Comparison of ENCODE assay signal across 29 mouse cellular contexts in genomic region chr5:90447577-90447976, GRCm38 (mm10). TPM values are rescaled to one million over a fixed set of nuclear protein-coding genes. Genes with fewer than 3 reads are reported as not detected.
A peak's percentile ranks its signal among the peaks of the same experiment; 100 is the strongest.
DNase-seq lines count a peak whose midpoint lies in the region; ATAC-seq and TF ChIP-seq lines count a peak whose summit lies in the region.
"Had no signal": no experiment of that assay in that cellular context is flagged by ENCODE, and none has a peak within 500 bp of the region (broad histone marks: within the 10 kb centered on the region; RNA-seq: fewer than 3 reads in every experiment).

No protein-coding gene starts in this region.

- no peak overlapping the region for H3K27ac ChIP-seq in kidney, adult 2 months (ENCODE audit: insufficient read depth, low read depth, low read length)
- no peak overlapping the region for H3K27ac ChIP-seq in kidney, embryonic 16.5 days (ENCODE audit: low read length)
- peak overlapping the region; percentile 64; the same call in 1 of the 2 replicates for H3K27ac ChIP-seq in liver, embryonic 11.5 days (ENCODE audit: low read depth, low read length)
- H3K27ac ChIP-seq in liver, embryonic 16.5 days (ENCODE audit: low read length): peak overlapping the region; percentile 74
- H3K27ac ChIP-seq: forebrain, embryonic 12.5 days; heart, adult 2 months; hindbrain, embryonic 14.5 days; limb, embryonic 10.5 days; limb, embryonic 15.5 days; midbrain, embryonic 12.5 days; neural tube, embryonic 13.5 days had no signal

- no peaks in the 10 kb centered on the region for H3K27me3 ChIP-seq in kidney, adult 2 months (replicated peaks; ENCODE audit: control insufficient read depth, insufficient read depth, low read length)
- H3K27me3 ChIP-seq in kidney, embryonic 16.5 days (ENCODE audit: insufficient read depth, low read length): no peaks in the 10 kb centered on the region
- no peaks in the 10 kb centered on the region for H3K27me3 ChIP-seq in liver, embryonic 11.5 days (replicated peaks; ENCODE audit: control insufficient read depth, insufficient read depth, low read length)
- no peaks in the 10 kb centered on the region for H3K27me3 ChIP-seq in liver, embryonic 16.5 days (ENCODE audit: control insufficient read depth, insufficient read depth, low read depth, low read length)
- H3K27me3 ChIP-seq: forebrain, embryonic 12.5 days; heart, embryonic 12.5 days; limb, embryonic 15.5 days; megakaryocyte, embryonic 14.5 days; midbrain, embryonic 12.5 days; neural tube, embryonic 13.5 days had no signal

- WGBS in kidney, adult 2 months: 58% methylated on average over 3 of the region's 3 CpGs
- 90% methylated on average over 3 of the region's 3 CpGs for WGBS in kidney, embryonic 16.5 days
- WGBS in liver, embryonic 11.5 days: 71% methylated on average over 3 of the region's 3 CpGs
- 45% methylated on average over 3 of the region's 3 CpGs for WGBS in liver, embryonic 16.5 days (ENCODE audit: insufficient replicate concordance)

- no peaks in the 10 kb centered on the region for H3K9me3 ChIP-seq in kidney, embryonic 16.5 days (ENCODE audit: low read length)
- H3K9me3 ChIP-seq in liver, embryonic 11.5 days (ENCODE audit: control insufficient read depth, low read length): no peaks in the 10 kb centered on the region
- H3K9me3 ChIP-seq in liver, embryonic 16.5 days (replicated peaks; ENCODE audit: control insufficient read depth, low read length): no peaks in the 10 kb centered on the region
- H3K9me3 ChIP-seq: forebrain, embryonic 12.5 days; heart, embryonic 12.5 days; limb, embryonic 10.5 days; limb, embryonic 15.5 days; megakaryocyte, embryonic 14.5 days; midbrain, embryonic 12.5 days; neural tube, embryonic 13.5 days had no signal

- no peak overlapping the region for H3K4me3 ChIP-seq in kidney, adult 2 months (ENCODE audit: insufficient read depth, low read depth, low read length)
- no peak overlapping the region for H3K4me3 ChIP-seq in kidney, embryonic 16.5 days (ENCODE audit: low read length)
- no peak overlapping the region for H3K4me3 ChIP-seq in liver, embryonic 11.5 days (ENCODE audit: low read depth, low read length)
- H3K4me3 ChIP-seq in liver, embryonic 16.5 days (ENCODE audit: low read depth, low read length): no peak overlapping the region
- H3K4me3 ChIP-seq: forebrain, embryonic 12.5 days; heart, adult 2 months; heart, embryonic 12.5 days; limb, embryonic 10.5 days; limb, embryonic 15.5 days; megakaryocyte, embryonic 14.5 days; midbrain, embryonic 12.5 days; neural tube, embryonic 13.5 days had no signal

- no peak for ATAC-seq in kidney, embryonic 16.5 days (ENCODE audit: low FRiP score, low TSS enrichment)
- peak; percentile 56 for ATAC-seq in liver, embryonic 11.5 days (replicated peaks; ENCODE audit: low FRiP score)
- ATAC-seq in liver, embryonic 16.5 days (ENCODE audit: low read depth): peak; percentile 91
- ATAC-seq: CD4-positive, CD25-positive, alpha-beta regulatory T cell, adult 4 months; forebrain, postnatal 0 days; inflammation-experienced regulatory T-cells, adult 6 months had no signal

- TF ChIP-seq POLR2A in kidney, adult 2 months (IDR thresholded peaks at IDR 0.05; ENCODE audit: low read depth, low read length): no peak

- H3K4me2 ChIP-seq in kidney, embryonic 16.5 days (replicated peaks; ENCODE audit: low read depth, low read length): no peak overlapping the region
- H3K4me2 ChIP-seq in liver, embryonic 11.5 days: peak overlapping the region; percentile 14; the same call in 1 of the 2 replicates
- no peak overlapping the region for H3K4me2 ChIP-seq in liver, embryonic 16.5 days (ENCODE audit: low read depth, low read length)
- H3K4me2 ChIP-seq: forebrain, embryonic 12.5 days; heart, embryonic 12.5 days; hindbrain, embryonic 14.5 days; limb, embryonic 15.5 days; midbrain, embryonic 12.5 days; neural tube, embryonic 13.5 days had no signal

- peak; percentile 61 for DNase-seq in kidney, adult 2 months
- DNase-seq in kidney, postnatal 25 days: peak; percentile 11 to 34
- no peak for DNase-seq in liver, embryonic 11.5 days (ENCODE audit: low spot score)
- no peak for DNase-seq in urinary bladder, adult 18-20 months (ENCODE audit: low spot score in 2 of 2)
- DNase-seq in cerebellum, adult 11 months: no peak
- no peak for DNase-seq in right cerebral cortex, postnatal 10 days (ENCODE audit: low spot score in 2 of 2)
- DNase-seq: adrenal gland, postnatal 14 days; cerebellum, adult 18-20 months; cerebellum, postnatal 10 days; forebrain, postnatal 0 days; heart, adult 2 months; heart, postnatal 4 days; layer of hippocampus, postnatal 36 days; lung, postnatal 36 days; right cerebral cortex, postnatal 25 days; thymus, adult 18-20 months; thymus, postnatal 25 days had no signal

- no peak overlapping the region for H3K9ac ChIP-seq in kidney, embryonic 16.5 days (replicated peaks; ENCODE audit: low read length)
- H3K9ac ChIP-seq in liver, embryonic 11.5 days (ENCODE audit: low read depth, low read length): no peak overlapping the region
- H3K9ac ChIP-seq in liver, embryonic 16.5 days (ENCODE audit: low read depth, low read length): no peak overlapping the region
- H3K9ac ChIP-seq: forebrain, embryonic 12.5 days; forebrain, postnatal 0 days; heart, embryonic 12.5 days; hindbrain, embryonic 14.5 days; limb, embryonic 15.5 days; midbrain, embryonic 12.5 days; neural tube, embryonic 13.5 days had no signal

- TF ChIP-seq CTCF in kidney, adult 2 months (conservative IDR thresholded peaks at IDR 0.05; ENCODE audit: insufficient read depth, insufficient read length, low read depth, low read length): no peak

- H3K4me1 ChIP-seq in kidney, adult 2 months (ENCODE audit: control insufficient read depth, insufficient read depth, low read length): peaks cover 5% of the 10 kb centered on the region; the same call in 1 of the 2 replicates
- no peaks in the 10 kb centered on the region for H3K4me1 ChIP-seq in kidney, embryonic 16.5 days (ENCODE audit: insufficient read depth, low read length)
- no peaks in the 10 kb centered on the region; the same call in 1 of the 2 replicates for H3K4me1 ChIP-seq in liver, embryonic 11.5 days (replicated peaks; ENCODE audit: control insufficient read depth, insufficient read depth, low read length)
- H3K4me1 ChIP-seq in liver, embryonic 16.5 days (ENCODE audit: control insufficient read depth, low read depth, low read length): no peaks in the 10 kb centered on the region
- H3K4me1 ChIP-seq: forebrain, embryonic 12.5 days; heart, embryonic 12.5 days; limb, embryonic 10.5 days; limb, embryonic 15.5 days; megakaryocyte, embryonic 14.5 days; midbrain, embryonic 12.5 days; neural tube, embryonic 13.5 days had no signal

- H3K36me3 ChIP-seq in kidney, adult 2 months (ENCODE audit: control insufficient read depth, insufficient read depth, low read length): no peaks in the 10 kb centered on the region
- H3K36me3 ChIP-seq in kidney, embryonic 16.5 days (ENCODE audit: insufficient read depth, low read length): no peaks in the 10 kb centered on the region
- no peaks in the 10 kb centered on the region for H3K36me3 ChIP-seq in liver, embryonic 11.5 days (ENCODE audit: control insufficient read depth, insufficient read depth, low read length)
- H3K36me3 ChIP-seq in liver, embryonic 16.5 days (ENCODE audit: control insufficient read depth, insufficient read depth): no peaks in the 10 kb centered on the region
- H3K36me3 ChIP-seq: forebrain, embryonic 12.5 days; heart, embryonic 12.5 days; limb, embryonic 10.5 days; limb, embryonic 15.5 days; midbrain, embryonic 12.5 days; neural tube, embryonic 13.5 days had no signal

RNA-seq across cellular contexts. Expression of gene Alb, which starts 13.1 kb away (rescaled TPM):
- 10.7 and 10.8 TPM in 2 replicates for polyA plus RNA-seq in kidney, adult 2 months (2012; rRNA removed)
- polyA plus RNA-seq in kidney, embryonic 16.5 days (2015; fragmentation: Nextera tagmentation; extraction: Ambion mirVana): 15.6 and 20.6 TPM in 2 replicates
- polyA plus RNA-seq in liver, embryonic 11.5 days (2014; fragmentation: Nextera tagmentation; extraction: Ambion mirVana): 772 and 788 TPM in 2 replicates
- 7,404 and 8,768 TPM in 2 replicates for polyA plus RNA-seq in liver, embryonic 16.5 days (2015; fragmentation: Nextera tagmentation; extraction: Ambion mirVana)
- polyA plus RNA-seq: CD4-positive, CD25-positive, alpha-beta regulatory T cell, adult 4 months; forebrain, embryonic 12.5 days; forebrain, postnatal 0 days; hindbrain, embryonic 14.5 days; inflammation-experienced regulatory T-cells, adult 6 months; limb, embryonic 10.5 days; midbrain, embryonic 12.5 days had no signal

RNA-seq across cellular contexts. Expression of gene Afp, which starts 43.0 kb away (rescaled TPM):
- polyA plus RNA-seq in kidney, adult 2 months (2012; rRNA removed): 0.75 and 0.78 TPM in 2 replicates
- polyA plus RNA-seq in kidney, embryonic 16.5 days (2015; fragmentation: Nextera tagmentation; extraction: Ambion mirVana): 122 and 139 TPM in 2 replicates
- polyA plus RNA-seq in liver, embryonic 11.5 days (2014; fragmentation: Nextera tagmentation; extraction: Ambion mirVana): 6,352 and 6,971 TPM in 2 replicates
- polyA plus RNA-seq in liver, embryonic 16.5 days (2015; fragmentation: Nextera tagmentation; extraction: Ambion mirVana): 15,779 and 15,904 TPM in 2 replicates
- polyA plus RNA-seq: forebrain, embryonic 12.5 days; heart, adult 2 months had no signal

Comparison
In these comparisons a context has a peak if more than half of its experiments do, and no peak if none do; other contexts are left out.
1. RNA of gene Afp, which starts 43.0 kb away (polyA plus RNA-seq): 15,779 to 15,904 TPM in liver, embryonic 16.5 days, 6,352 to 6,971 TPM in liver, embryonic 11.5 days and 122 to 139 TPM in kidney, embryonic 16.5 days; 0.75 to 0.78 TPM in kidney, adult 2 months; every median in the first group is over 10 times any median in the second.
2. DNase-seq: peak in kidney, adult 2 months (single experiment) and kidney, postnatal 25 days (2 of 2); none in liver, embryonic 11.5 days (single experiment), urinary bladder, adult 18-20 months (0 of 2), cerebellum, adult 11 months (single experiment) and right cerebral cortex, postnatal 10 days (0 of 2).
3. H3K27ac ChIP-seq: peak in liver, embryonic 11.5 days (single experiment) and liver, embryonic 16.5 days (single experiment); none in kidney, adult 2 months (single experiment) and kidney, embryonic 16.5 days (single experiment).
4. RNA of gene Alb, which starts 13.1 kb away (polyA plus RNA-seq): 7,404 to 8,768 TPM in liver, embryonic 16.5 days and 772 to 788 TPM in liver, embryonic 11.5 days; 15.6 to 20.6 TPM in kidney, embryonic 16.5 days and 10.7 to 10.8 TPM in kidney, adult 2 months; every median in the first group is over 10 times any median in the second.